15 mouse cellular contexts compared by ENCODE assay signal in the genomic region with DNA sequence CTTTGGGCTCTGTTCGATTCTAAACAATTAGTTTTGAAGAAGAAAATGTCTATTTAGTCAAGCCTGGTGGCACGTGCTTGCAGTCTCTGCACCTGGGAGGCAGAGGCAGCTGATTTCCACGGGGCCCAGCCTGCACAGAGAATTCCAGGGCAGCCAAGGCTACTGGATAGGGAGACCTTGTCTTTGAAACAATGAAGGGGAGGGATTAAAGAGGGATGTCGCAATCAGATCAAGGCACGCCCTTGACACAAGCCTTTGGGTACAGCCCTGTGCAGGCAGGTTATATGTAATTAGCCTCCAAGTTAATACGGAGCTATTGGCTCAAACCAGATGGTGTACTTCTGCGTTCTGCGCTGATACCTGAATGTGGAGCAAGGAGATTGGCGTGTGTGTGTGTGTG. TPM values are rescaled to one million over a fixed set of nuclear protein-coding genes. Genes with fewer than 3 reads are reported as not detected.
DNase-seq lines count a peak whose midpoint lies in the region; ATAC-seq lines count a peak whose summit lies in the region.
"Had no signal": no experiment of that assay in that cellular context is flagged by ENCODE, and none has a peak within 500 bp of the region (broad histone marks: within the 10 kb centered on the region; RNA-seq: fewer than 3 reads in every experiment).

No protein-coding gene starts in this region.

- ATAC-seq in liver, embryonic 12.5 days = no peak
- ATAC-seq in embryonic facial prominence, embryonic 15.5 days (ENCODE audit: insufficient number of reproducible peaks, low FRiP score, low TSS enrichment, low read depth) = peak; percentile 52; the same call in 1 of the 2 replicates
- 0 out of 2 replicates have a peak, but pooled peaks have one; percentile 24 for ATAC-seq in stomach, embryonic 14.5 days (ENCODE audit: insufficient number of reproducible peaks, insufficient read depth, low FRiP score, low read depth)
- ATAC-seq in hindbrain, embryonic 11.5 days (ENCODE audit: low FRiP score) = no peak
- ATAC-seq: CD4-positive, CD25-positive, alpha-beta regulatory T cell, adult 4 months had no signal

- no peak overlapping the region for H3K9ac ChIP-seq in liver, embryonic 12.5 days
- H3K9ac ChIP-seq in embryonic facial prominence, embryonic 15.5 days = no peak overlapping the region
- no peak overlapping the region for H3K9ac ChIP-seq in stomach, embryonic 14.5 days (replicated peaks; ENCODE audit: low read depth, low read length)
- H3K9ac ChIP-seq in hindbrain, embryonic 11.5 days (ENCODE audit: low read depth, low read length) = no peak overlapping the region

- 38% methylated on average over 9 of the region's 9 CpGs for WGBS in liver, embryonic 12.5 days (ENCODE audit: insufficient replicate concordance)
- WGBS in embryonic facial prominence, embryonic 15.5 days = 16% methylated on average over 9 of the region's 9 CpGs
- 34% methylated on average over 9 of the region's 9 CpGs for WGBS in stomach, embryonic 14.5 days
- 41% methylated on average over 9 of the region's 9 CpGs for WGBS in hindbrain, embryonic 11.5 days

- H3K27ac ChIP-seq in liver, embryonic 12.5 days = no peak overlapping the region
- H3K27ac ChIP-seq in embryonic facial prominence, embryonic 15.5 days (replicated peaks) = 0 out of 2 replicates have a peak overlapping the region, but pooled peaks have one; percentile 28
- H3K27ac ChIP-seq in stomach, embryonic 14.5 days (ENCODE audit: low read length) = no peak overlapping the region
- H3K27ac ChIP-seq in hindbrain, embryonic 11.5 days (ENCODE audit: low read depth, low read length) = no peak overlapping the region
- H3K27ac ChIP-seq: kidney, postnatal 0 days had no signal

- peak overlapping the region; percentile 9; the same call in 1 of the 2 replicates for H3K4me2 ChIP-seq in liver, embryonic 12.5 days
- H3K4me2 ChIP-seq in embryonic facial prominence, embryonic 15.5 days (replicated peaks) = no peak overlapping the region
- no peak overlapping the region for H3K4me2 ChIP-seq in stomach, embryonic 14.5 days (replicated peaks; ENCODE audit: low read depth, low read length)
- no peak overlapping the region for H3K4me2 ChIP-seq in hindbrain, embryonic 11.5 days (replicated peaks; ENCODE audit: low read depth, low read length)

- no peaks in the 10 kb centered on the region for H3K36me3 ChIP-seq in liver, embryonic 12.5 days
- no peaks in the 10 kb centered on the region for H3K36me3 ChIP-seq in embryonic facial prominence, embryonic 15.5 days
- no peaks in the 10 kb centered on the region for H3K36me3 ChIP-seq in stomach, embryonic 14.5 days (ENCODE audit: control insufficient read depth, insufficient read depth, low read length)
- H3K36me3 ChIP-seq in hindbrain, embryonic 11.5 days (ENCODE audit: control insufficient read depth, insufficient read depth, low read length) = no peaks in the 10 kb centered on the region

- H3K27me3 ChIP-seq in liver, embryonic 12.5 days (replicated peaks) = peaks cover 19% of the 10 kb centered on the region
- peaks cover 14% of the 10 kb centered on the region for H3K27me3 ChIP-seq in embryonic facial prominence, embryonic 15.5 days
- no peaks in the 10 kb centered on the region for H3K27me3 ChIP-seq in stomach, embryonic 14.5 days (ENCODE audit: control insufficient read depth, insufficient read depth, low read length)
- H3K27me3 ChIP-seq in hindbrain, embryonic 11.5 days (ENCODE audit: control insufficient read depth, insufficient read depth, low read length) = peaks cover 10% of the 10 kb centered on the region; the same call in 1 of the 2 replicates

- DNase-seq in liver = no peak
- DNase-seq in R1 (ENCODE audit: low read depth, low spot score) = peak; percentile 83
- DNase-seq in right cerebral cortex, postnatal 14 days = no peak
- DNase-seq in hindbrain, embryonic 11.5 days (ENCODE audit: low spot score) = no peak
- DNase-seq in lung, postnatal 25 days (ENCODE audit: low spot score) = no peak
- DNase-seq: cerebellum, adult 2 months; heart, adult 11 months; heart, postnatal 10 days; left cerebral cortex, postnatal 4 days had no signal

- no peak overlapping the region for H3K4me3 ChIP-seq in liver, embryonic 12.5 days
- no peak overlapping the region for H3K4me3 ChIP-seq in embryonic facial prominence, embryonic 15.5 days (replicated peaks)
- H3K4me3 ChIP-seq in stomach, embryonic 14.5 days (ENCODE audit: low read depth, low read length) = no peak overlapping the region
- H3K4me3 ChIP-seq in hindbrain, embryonic 11.5 days (ENCODE audit: low read depth, low read length) = no peak overlapping the region
- H3K4me3 ChIP-seq: megakaryocyte, embryonic 14.5 days had no signal

- no peaks in the 10 kb centered on the region for H3K9me3 ChIP-seq in liver, embryonic 12.5 days (replicated peaks)
- H3K9me3 ChIP-seq in embryonic facial prominence, embryonic 15.5 days (replicated peaks) = no peaks in the 10 kb centered on the region
- no peaks in the 10 kb centered on the region for H3K9me3 ChIP-seq in stomach, embryonic 14.5 days (ENCODE audit: control insufficient read depth, low read depth, low read length)
- no peaks in the 10 kb centered on the region for H3K9me3 ChIP-seq in hindbrain, embryonic 11.5 days (ENCODE audit: control insufficient read depth, low read length)
- H3K9me3 ChIP-seq: megakaryocyte, embryonic 14.5 days had no signal

- peaks cover 62% of the 10 kb centered on the region for H3K4me1 ChIP-seq in liver, embryonic 12.5 days
- peaks cover 8% of the 10 kb centered on the region; the same call in 1 of the 2 replicates for H3K4me1 ChIP-seq in embryonic facial prominence, embryonic 15.5 days
- 0 out of 2 replicates have a peak, but pooled peaks cover 3% of the 10 kb centered on the region for H3K4me1 ChIP-seq in stomach, embryonic 14.5 days (ENCODE audit: control insufficient read depth, insufficient read depth, low read length)
- 0 out of 2 replicates have a peak, but pooled peaks cover 4% of the 10 kb centered on the region for H3K4me1 ChIP-seq in hindbrain, embryonic 11.5 days (replicated peaks; ENCODE audit: control insufficient read depth, insufficient read depth, low read length)

RNA-seq across cellular contexts. Expression of a gene that starts 18.9 kb away (rescaled TPM):
- not detected in 2 replicates for polyA plus RNA-seq in liver, embryonic 12.5 days (2016; fragmentation: Nextera tagmentation; extraction: Ambion mirVana)
- 0.45 and 0.46 TPM in 2 replicates for polyA plus RNA-seq in embryonic facial prominence, embryonic 15.5 days (2015; fragmentation: Nextera tagmentation; extraction: Ambion mirVana)
- polyA plus RNA-seq in stomach, embryonic 14.5 days (2014; fragmentation: Nextera tagmentation; extraction: Ambion mirVana) = not detected in 2 replicates
- polyA plus RNA-seq in hindbrain, embryonic 11.5 days (2014; fragmentation: Nextera tagmentation; extraction: Ambion mirVana) = not detected in 2 replicates
- polyA plus RNA-seq: CD4-positive, CD25-positive, alpha-beta regulatory T cell, adult 4 months had no signal

RNA-seq across cellular contexts. Expression of a gene that starts 30.3 kb away (rescaled TPM):
- 0.17 and 0.20 TPM in 2 replicates for polyA plus RNA-seq in liver, embryonic 12.5 days (2016; fragmentation: Nextera tagmentation; extraction: Ambion mirVana)
- 25.9 and 33.6 TPM in 2 replicates for polyA plus RNA-seq in embryonic facial prominence, embryonic 15.5 days (2015; fragmentation: Nextera tagmentation; extraction: Ambion mirVana)
- 1.3 and 1.8 TPM in 2 replicates for polyA plus RNA-seq in stomach, embryonic 14.5 days (2014; fragmentation: Nextera tagmentation; extraction: Ambion mirVana)
- polyA plus RNA-seq in hindbrain, embryonic 11.5 days (2014; fragmentation: Nextera tagmentation; extraction: Ambion mirVana) = 0.28 and 0.29 TPM in 2 replicates
- polyA plus RNA-seq: CD4-positive, CD25-positive, alpha-beta regulatory T cell, adult 4 months had no signal

RNA-seq across cellular contexts. Expression of a gene that starts 54.9 kb away (rescaled TPM):
- 43.8 and 46.4 TPM in 2 replicates for polyA plus RNA-seq in liver, embryonic 12.5 days (2016; fragmentation: Nextera tagmentation; extraction: Ambion mirVana)
- 25.0 and 26.4 TPM in 2 replicates for polyA plus RNA-seq in embryonic facial prominence, embryonic 15.5 days (2015; fragmentation: Nextera tagmentation; extraction: Ambion mirVana)
- polyA plus RNA-seq in stomach, embryonic 14.5 days (2014; fragmentation: Nextera tagmentation; extraction: Ambion mirVana) = 31.1 and 33.6 TPM in 2 replicates
- polyA plus RNA-seq in hindbrain, embryonic 11.5 days (2014; fragmentation: Nextera tagmentation; extraction: Ambion mirVana) = 33.2 and 38.7 TPM in 2 replicates

Comparison
In these comparisons a context has a peak if more than half of its experiments do, and no peak if none do; other contexts are left out.
1. ATAC-seq: peak in embryonic facial prominence, embryonic 15.5 days (single experiment) and stomach, embryonic 14.5 days (single experiment); none in liver, embryonic 12.5 days (single experiment) and hindbrain, embryonic 11.5 days (single experiment).